Mouse (Mus musculus) fibroblast of lung, adult 2 months (primary cell): ENCODE measurements at regions not wholly inside any gene's neighbourhood (a gene's known extent, or its start where the extent isn't known, plus 50 kb on each side); places are given as distances from the start of the nearest gene placed in this dataset.

Experiments
- DNase-seq: peaks from one replicate; pipeline ENCODE4 v3.0.0-alpha.2; 2011; ENCODE audit warnings: low read depth

DNA sequence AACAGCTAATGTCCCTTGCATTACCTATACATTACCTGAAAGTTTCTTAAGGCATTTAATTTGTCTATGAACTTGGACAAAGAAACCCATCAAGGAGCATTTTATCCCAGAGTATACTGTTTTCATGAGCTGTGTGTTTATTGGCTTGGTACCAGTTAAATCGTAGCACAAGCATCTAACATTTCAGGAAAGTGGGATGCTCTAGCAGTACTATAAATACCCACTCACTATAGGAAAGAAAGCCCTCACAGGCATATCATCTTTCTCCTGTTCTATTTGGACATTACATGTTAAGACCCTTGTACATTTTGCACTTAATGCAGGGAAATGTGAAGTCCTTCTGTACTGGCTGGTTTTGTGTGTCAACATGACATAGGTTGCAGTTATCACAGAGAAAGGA, 163.9 kb downstream of the Ptprc start:
- no peak for DNase-seq

DNA sequence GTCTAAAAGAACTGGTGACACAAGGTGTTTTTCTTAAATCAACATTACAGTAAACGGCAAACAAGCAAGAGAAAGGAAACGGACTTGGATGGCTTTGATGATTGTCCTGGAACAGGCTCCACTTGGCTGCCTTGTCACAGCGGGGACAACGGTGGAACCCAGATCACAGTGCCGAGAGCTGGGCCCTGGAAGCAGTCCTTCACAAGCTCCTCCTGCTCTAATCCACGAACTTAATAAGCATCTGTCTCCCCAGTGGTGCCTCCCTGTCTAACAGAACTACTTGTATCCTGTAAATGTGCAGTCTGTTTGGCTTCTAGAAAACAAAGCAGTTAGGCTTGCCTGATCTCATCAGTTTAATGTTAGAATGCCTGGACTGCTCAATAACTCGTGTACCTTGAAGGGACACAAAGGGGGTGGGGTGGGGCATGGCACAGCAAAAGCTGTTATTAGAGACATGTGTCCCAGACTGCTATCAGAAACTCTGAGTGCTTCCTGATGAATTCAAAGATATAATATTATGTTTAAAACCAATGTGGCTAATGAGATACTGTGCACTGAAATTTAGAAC, 164.5 kb downstream of the Ptprc start:
- DNase-seq: no peak

DNA sequence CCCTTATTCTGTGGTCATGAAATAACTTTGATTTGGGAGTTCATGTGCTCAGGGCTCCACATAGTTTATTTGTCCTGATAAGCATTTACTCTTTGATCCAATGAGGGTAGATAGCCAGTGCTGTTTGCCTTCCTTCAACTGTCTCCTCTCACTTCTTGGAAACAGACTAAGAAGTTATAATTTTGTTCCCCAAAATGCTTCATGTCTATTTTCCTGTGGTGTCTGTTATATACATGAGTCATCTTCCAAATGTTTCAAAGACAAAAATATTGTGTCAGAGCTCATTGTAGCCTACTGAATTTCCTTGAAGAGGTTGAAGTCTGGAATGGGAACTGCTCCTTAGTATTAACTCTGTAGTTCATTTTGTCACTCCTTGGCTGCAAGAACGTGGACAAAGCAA, 168.7 kb downstream of the Ptprc start:
- no peak for DNase-seq

DNA sequence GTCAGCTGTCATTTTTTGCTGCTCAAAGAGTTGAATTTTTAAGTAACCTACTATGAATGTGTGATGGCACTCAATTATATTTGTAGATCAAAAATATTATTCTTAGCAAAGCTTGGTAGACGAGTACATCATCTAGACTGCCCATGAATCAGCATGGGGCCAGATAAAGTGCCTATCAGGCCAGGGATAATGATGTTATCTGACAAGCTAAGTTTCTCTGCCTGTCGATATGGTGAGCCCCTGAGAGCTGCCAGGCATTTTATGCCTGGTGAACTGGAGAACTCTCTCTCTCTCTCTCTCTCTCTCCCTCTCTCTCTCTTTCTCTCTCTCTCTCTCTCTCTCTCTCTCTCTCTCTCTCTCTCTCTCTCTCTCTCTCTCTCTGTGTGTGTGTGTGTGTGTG, 171.2 kb downstream of the Ptprc start:
- no peak for DNase-seq

DNA sequence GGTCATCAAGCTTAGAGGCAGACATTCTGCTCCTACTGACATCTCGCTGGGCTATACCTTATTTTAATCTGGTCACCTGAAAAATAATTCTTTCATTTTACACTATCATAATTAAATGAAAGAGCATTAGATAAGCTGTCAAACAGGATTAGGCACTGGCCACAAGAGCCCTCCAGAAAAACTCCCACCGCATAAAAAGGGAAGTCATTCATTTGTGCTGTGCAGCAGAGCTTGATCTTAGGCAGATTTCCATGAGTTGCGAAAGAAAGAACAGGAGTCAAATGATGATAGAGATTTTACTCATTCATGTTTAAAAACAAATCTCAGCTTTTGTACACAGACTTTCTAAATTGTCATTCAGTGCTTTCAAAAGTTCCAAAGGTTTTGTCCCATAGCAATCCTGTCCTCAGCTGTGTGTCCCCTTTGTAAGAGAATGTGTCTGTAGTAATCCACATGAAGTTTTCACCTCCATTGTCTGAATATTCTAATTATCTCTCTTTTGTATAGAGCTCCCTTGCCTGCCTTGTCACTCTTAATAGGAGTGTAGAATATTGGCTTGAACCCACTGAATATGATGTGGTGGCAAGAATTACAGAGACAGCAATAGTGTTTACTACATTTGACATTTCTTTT, 176.1 kb downstream of the Ptprc start:
- DNase-seq: no peak

DNA sequence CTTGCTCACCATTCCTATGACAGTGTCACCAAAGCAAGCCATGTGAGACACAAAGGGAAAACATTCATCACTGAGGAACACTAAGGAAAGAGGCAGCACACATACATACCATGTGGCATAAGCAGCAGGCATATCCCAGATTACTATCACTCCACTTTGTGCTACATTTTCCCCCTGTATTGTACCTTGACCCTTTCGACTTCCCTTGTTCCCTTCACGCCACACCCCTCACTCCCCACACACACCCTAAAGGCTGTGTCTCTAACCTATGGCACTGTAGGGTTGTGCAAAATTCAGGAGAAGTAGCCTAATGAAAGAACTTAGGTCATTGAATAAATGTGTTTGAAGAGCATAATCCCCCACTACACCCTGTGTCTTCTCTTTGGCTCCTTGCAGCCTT, 179.5 kb downstream of the Ptprc start:
- no peak for DNase-seq

DNA sequence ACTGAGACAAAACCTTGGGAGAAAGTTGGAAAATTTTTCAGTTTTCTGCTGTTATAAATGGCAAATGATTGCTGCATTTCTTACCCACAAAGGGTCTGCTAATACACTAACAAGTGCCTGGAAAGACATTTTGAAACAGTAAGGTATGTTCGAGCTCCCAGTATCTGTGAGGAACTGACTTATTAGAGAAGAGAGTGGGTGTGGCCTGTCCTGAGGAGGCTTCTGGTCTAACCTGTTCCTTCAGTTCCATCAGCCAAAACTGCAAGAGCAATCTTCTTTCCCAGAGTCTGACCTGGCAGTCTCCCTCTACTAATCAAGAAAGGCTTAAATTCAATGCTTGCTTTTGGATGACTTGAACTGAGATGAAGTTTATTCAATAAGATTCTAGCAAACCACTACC, 183.6 kb downstream of the Ptprc start:
- no peak for DNase-seq

DNA sequence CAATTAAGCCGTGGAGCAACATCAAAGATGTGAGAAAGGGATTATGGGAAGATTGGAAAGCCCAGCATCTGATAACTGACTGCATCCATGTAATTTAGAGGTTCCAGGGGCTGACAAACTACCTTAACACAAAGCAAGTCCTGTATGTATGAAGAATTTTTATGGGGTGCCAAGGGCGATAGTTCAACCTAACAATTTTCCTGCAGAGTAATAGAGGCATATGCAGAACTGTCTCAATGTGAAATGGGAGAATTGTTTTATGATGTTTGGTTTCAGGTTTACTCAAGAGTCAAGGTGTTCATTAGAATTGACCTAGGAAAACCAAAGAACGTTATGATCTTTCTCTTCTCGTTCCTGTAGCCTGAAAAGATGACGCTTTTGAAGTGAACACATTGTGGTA, 184.1 kb downstream of the Ptprc start:
- no peak for DNase-seq

GRCm38 (mm10) chr1:137973406-137973805, 202.1 kb downstream of the Ptprc start:
- DNase-seq: peak; percentile 8

DNA sequence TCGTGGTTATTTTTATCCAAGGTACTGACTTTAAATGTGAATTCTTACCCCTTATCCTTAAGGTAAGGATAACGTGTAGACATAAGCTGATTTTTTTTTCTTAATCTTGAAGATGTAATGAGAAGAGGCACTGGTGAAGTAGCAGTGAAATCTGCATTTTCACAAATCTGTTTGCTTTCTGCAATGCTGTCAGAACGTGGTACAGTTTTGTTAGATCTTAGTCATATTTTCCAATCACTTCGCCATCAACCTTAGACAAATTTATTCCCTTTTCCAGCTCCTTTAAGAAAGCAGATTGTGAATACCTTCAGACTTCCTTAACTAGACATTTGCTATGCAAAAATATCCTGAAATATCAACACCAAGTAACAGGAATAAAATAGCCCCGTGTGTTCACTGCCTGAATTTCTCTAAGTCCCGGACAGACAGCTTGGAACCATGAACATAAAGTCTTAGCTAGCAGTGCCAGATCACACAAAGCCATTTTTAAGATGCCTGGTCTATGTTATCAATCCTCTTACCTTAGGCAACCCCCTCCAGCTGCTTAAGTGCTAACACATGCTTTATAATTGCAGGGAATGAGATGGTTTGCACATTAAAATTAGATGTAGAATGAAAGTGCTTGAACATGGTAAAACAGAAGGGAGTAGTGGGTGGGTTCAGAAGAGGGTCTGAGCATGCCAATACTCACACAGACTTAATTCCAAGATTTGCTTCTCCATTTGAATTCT, 202.7 kb downstream of the Ptprc start:
- DNase-seq: peak; percentile 11

DNA sequence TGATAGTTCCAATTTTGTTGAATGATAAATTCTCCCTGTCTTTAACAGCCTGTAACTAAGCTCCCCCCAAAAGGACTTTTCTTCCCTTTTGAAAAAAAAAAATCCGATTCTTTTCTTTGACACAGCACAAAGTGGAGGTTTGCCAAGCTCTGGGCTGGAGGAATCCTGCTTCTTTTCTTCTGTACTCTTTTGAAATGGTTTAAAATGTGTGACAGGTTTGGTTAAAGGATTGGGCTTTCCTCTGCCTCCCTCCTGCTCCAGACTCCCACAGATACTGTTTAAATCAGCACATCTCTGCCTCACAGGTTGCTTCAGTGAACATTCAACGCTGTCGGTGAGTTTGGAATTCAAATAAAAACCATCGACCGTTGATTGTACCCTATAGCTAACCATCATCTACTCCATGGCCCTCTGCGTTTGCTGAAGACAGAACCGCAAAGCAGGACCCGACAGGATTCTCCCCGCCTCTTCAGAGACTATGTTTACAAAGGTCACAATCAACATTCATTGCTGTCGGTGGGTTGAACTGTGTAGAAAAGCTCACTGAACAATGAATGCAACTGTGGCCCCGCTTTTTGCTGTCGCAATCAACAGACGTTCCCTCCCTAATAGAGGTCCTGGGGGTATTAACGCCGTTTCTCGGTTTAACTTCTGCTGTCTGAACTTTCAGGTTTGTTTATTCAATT, 209.2 kb downstream of the Ptprc start:
- DNase-seq: no peak

DNA sequence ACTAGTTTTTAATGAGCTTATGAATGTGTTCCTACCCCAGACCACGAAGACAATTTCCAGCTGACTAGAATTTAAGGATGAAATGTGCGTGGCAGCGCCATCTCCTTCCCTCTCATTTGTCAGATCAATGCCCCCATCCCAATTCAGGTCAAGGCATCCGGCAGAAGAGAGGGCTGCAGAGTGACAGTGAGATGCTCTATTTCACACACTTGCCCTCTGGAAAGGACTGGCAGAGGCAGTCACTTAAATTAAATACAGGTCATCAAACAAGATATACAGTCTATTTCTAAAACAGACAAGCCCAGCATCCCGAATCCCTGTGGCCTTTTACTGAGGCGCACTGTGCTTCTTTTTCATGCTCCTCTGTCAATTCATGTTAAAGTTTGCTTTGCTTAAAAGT, 211.9 kb downstream of the Ptprc start:
- DNase-seq: no peak

DNA sequence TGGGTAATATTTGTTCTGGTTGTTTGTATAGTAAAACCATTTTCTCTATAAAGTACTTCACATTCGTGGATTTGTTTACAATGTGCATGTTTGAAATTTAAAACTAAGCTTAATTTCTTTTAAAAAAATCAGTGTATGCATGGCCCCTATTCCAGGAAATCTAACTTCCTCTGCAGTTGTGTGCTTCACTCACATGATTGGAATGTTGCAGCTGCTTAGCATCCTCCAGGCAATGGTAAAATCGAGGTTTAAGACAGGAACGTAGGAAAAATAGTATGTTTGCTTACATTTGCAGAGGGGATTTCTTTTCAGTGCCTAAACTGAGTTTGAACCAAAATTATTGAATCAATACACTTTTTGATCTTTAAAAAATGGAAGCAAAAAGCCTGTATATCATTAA, 217.5 kb downstream of the Ptprc start:
- no peak for DNase-seq

DNA sequence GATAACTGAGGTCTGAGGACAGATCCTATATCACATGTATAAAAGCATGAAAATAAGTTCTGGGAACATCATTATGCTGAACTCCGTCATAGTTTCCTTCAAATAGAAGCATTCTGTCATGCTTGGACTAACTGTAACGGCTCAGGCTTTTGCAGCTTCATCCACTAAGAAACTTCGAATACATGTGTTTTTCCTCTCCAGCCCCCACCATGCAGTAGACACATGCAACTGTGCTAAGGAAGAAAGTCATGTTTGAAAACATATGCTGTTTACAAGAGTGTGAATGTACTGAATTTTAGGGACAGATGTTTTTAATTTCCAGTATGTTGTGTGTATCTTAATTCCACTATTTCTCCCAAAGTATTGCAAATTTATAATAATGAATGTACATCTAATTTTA, 219.5 kb downstream of the Ptprc start:
- no peak for DNase-seq

DNA sequence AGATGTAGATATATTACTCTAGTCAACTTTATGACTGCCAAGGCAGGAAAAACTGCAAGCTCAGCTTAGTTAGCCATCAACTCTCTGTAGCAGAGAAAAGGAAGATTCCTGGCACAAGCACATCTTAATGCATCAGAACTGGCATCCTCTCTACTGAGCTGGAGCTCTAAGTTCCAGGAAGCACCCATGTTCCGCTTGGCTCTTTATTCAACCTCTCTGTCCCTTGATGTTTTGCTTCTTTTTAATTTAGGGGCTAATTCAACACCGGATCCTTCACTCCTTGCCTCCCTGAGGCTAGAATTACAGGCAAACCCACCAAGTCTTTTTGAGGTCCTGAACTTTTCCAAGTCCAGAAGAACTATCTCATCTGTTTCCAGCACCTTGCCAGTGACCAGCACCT, 220.4 kb downstream of the Ptprc start:
- no peak for DNase-seq

DNA sequence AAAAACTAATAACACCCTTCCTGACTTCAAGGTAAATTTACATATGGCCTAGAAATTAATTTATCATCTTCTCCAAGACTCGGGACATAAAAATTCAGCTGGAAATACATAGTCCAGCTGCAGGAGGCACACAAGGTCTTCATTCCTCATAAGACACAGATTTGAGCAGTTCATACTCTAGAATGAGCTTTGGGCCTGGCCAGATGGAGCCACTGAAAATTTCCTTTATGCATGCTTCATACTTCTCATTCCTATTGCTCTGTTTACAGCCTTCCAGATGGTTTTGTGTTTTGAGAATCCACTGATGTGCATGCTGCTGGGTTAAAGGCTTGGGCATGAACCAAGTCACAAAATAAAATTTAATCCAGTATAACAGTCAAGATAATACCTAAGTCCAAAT, 222.1 kb downstream of the Ptprc start:
- DNase-seq: no peak

DNA sequence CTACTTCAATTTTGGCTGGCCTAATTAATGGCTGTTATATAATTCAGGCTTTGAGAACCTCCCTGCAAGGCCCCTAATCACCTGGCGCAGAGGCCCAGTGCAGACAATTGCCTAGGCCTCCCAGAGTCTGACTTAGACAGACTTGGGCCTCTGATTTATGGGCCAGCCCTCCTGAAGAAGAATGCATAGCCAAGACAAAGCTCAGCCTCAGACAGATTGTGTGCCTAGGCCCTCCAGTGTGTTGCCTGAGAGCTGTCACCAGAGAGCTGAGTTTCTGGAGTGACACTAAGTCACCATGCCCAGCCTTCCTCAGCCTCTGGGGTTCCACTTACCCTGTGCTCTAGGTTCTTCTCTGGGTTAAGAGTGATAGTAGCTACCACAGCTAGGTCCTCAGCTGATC, 222.7 kb downstream of the Ptprc start:
- DNase-seq: no peak

- no peak for DNase-seq
Measured at GRCm38 (mm10) chr1:137947900-137948299, 227.6 kb downstream of the Ptprc start.

- DNase-seq: no peak
Measured at GRCm38 (mm10) chr1:137941776-137942522, 233.6 kb downstream of the Ptprc start.

- DNase-seq: no peak
Measured at GRCm38 (mm10) chr1:137935746-137936145, 239.8 kb downstream of the Ptprc start.

- no peak for DNase-seq
Measured at GRCm38 (mm10) chr1:137929764-137930163, 245.7 kb downstream of the Ptprc start.

GRCm38 (mm10) chr1:137928522-137928921, 247.0 kb downstream of the Ptprc start:
- DNase-seq: no peak
